25 mouse cellular contexts compared by ENCODE assay signal in genomic region chr15:103021544-103021943, GRCm38 (mm10). TPM values are rescaled to one million over a fixed set of nuclear protein-coding genes. Genes with fewer than 3 reads are reported as not detected.
DNase-seq lines count a peak whose midpoint lies in the region; ATAC-seq lines count a peak whose summit lies in the region.
"Had no signal": no experiment of that assay in that cellular context is flagged by ENCODE, and none has a peak within 500 bp of the region (broad histone marks: within the 10 kb centered on the region; RNA-seq: fewer than 3 reads in every experiment).

No protein-coding gene starts in this region.

- no peaks in the 10 kb centered on the region for H3K36me3 ChIP-seq in liver, embryonic 11.5 days (ENCODE audit: control insufficient read depth, insufficient read depth, low read length)
- H3K36me3 ChIP-seq in liver, embryonic 12.5 days, result no peaks in the 10 kb centered on the region
- H3K36me3 ChIP-seq in hindbrain, embryonic 14.5 days (replicated peaks; ENCODE audit: control insufficient read depth, insufficient read depth), result no peaks in the 10 kb centered on the region
- no peaks in the 10 kb centered on the region for H3K36me3 ChIP-seq in limb, embryonic 10.5 days
- H3K36me3 ChIP-seq in stomach, embryonic 16.5 days (ENCODE audit: control insufficient read depth, insufficient read depth, low read length), result no peaks in the 10 kb centered on the region
- H3K36me3 ChIP-seq: embryonic facial prominence, embryonic 12.5 days had no signal

- no peak for ATAC-seq in liver, embryonic 11.5 days (replicated peaks; ENCODE audit: low FRiP score)
- no peak for ATAC-seq in liver, embryonic 12.5 days
- no peak for ATAC-seq in hindbrain, embryonic 14.5 days (ENCODE audit: low FRiP score)
- no peak for ATAC-seq in stomach, embryonic 16.5 days (ENCODE audit: insufficient read depth, low FRiP score)
- ATAC-seq: forebrain, embryonic 14.5 days had no signal

- H3K4me3 ChIP-seq in liver, embryonic 11.5 days (ENCODE audit: low read depth, low read length), result no peak overlapping the region
- H3K4me3 ChIP-seq in liver, embryonic 12.5 days, result no peak overlapping the region
- H3K4me3 ChIP-seq in hindbrain, embryonic 14.5 days (replicated peaks; ENCODE audit: low read length), result no peak overlapping the region; the same call in 1 of the 2 replicates
- peak overlapping the region; percentile 36 for H3K4me3 ChIP-seq in limb, embryonic 10.5 days
- peak overlapping the region; percentile 16; the same call in 1 of the 2 replicates for H3K4me3 ChIP-seq in stomach, embryonic 16.5 days (replicated peaks; ENCODE audit: low read length)
- H3K4me3 ChIP-seq: embryonic facial prominence, embryonic 12.5 days had no signal

- no peak overlapping the region for H3K9ac ChIP-seq in liver, embryonic 11.5 days (ENCODE audit: low read depth, low read length)
- H3K9ac ChIP-seq in liver, embryonic 12.5 days, result no peak overlapping the region
- no peak overlapping the region for H3K9ac ChIP-seq in hindbrain, embryonic 14.5 days
- peak overlapping the region; percentile 17; the same call in 1 of the 2 replicates for H3K9ac ChIP-seq in stomach, embryonic 16.5 days (ENCODE audit: low read length)
- H3K9ac ChIP-seq: embryonic facial prominence, embryonic 12.5 days had no signal

- 15% methylated on average over 8 of the region's 8 CpGs for WGBS in liver, embryonic 11.5 days
- 12% methylated on average over 8 of the region's 8 CpGs for WGBS in liver, embryonic 12.5 days (ENCODE audit: insufficient replicate concordance)
- 9% methylated on average over 8 of the region's 8 CpGs for WGBS in hindbrain, embryonic 14.5 days
- 9% methylated on average over 8 of the region's 8 CpGs for WGBS in limb, embryonic 10.5 days
- 23% methylated on average over 8 of the region's 8 CpGs for WGBS in stomach, embryonic 16.5 days

- no peak for DNase-seq in liver, embryonic 11.5 days (ENCODE audit: low spot score)
- DNase-seq in hindbrain, embryonic 14.5 days (ENCODE audit: low spot score), result no peak
- DNase-seq in limb, embryonic 10.5 days (ENCODE audit: low spot score), result no peak
- DNase-seq in Muller cell, postnatal 12 days (ENCODE audit: inconsistent ontology term), result no peak
- no peak for DNase-seq in adrenal gland, adult 2 months
- DNase-seq: adrenal gland, postnatal 10 days; cerebellum, adult 9-11 months; gastrocnemius, postnatal 14 days; heart, adult 18-20 months; heart, postnatal 36 days; kidney, adult 8-10 months; layer of hippocampus, postnatal 36 days; liver; lung, adult 18-20 months; right cerebral cortex, postnatal 14 days; thymus, postnatal 14 days had no signal

- H3K9me3 ChIP-seq in liver, embryonic 11.5 days (ENCODE audit: control insufficient read depth, low read length), result no peaks in the 10 kb centered on the region
- no peaks in the 10 kb centered on the region for H3K9me3 ChIP-seq in liver, embryonic 12.5 days (replicated peaks)
- no peaks in the 10 kb centered on the region for H3K9me3 ChIP-seq in hindbrain, embryonic 14.5 days (ENCODE audit: control insufficient read depth, low read length)
- no peaks in the 10 kb centered on the region for H3K9me3 ChIP-seq in limb, embryonic 10.5 days (replicated peaks)
- H3K9me3 ChIP-seq in stomach, embryonic 16.5 days (replicated peaks; ENCODE audit: control insufficient read depth, low read length), result no peaks in the 10 kb centered on the region
- H3K9me3 ChIP-seq: embryonic facial prominence, embryonic 12.5 days had no signal

- no peak overlapping the region for H3K27ac ChIP-seq in liver, embryonic 11.5 days (ENCODE audit: low read depth, low read length)
- no peak overlapping the region for H3K27ac ChIP-seq in liver, embryonic 12.5 days
- H3K27ac ChIP-seq in hindbrain, embryonic 14.5 days, result no peak overlapping the region
- no peak overlapping the region for H3K27ac ChIP-seq in limb, embryonic 10.5 days
- no peak overlapping the region for H3K27ac ChIP-seq in stomach, embryonic 16.5 days (ENCODE audit: low read length)
- H3K27ac ChIP-seq: embryonic facial prominence, embryonic 12.5 days had no signal

- H3K27me3 ChIP-seq in liver, embryonic 11.5 days (replicated peaks; ENCODE audit: control insufficient read depth, insufficient read depth, low read length), result peaks cover 95% of the 10 kb centered on the region
- peaks cover 98% of the 10 kb centered on the region for H3K27me3 ChIP-seq in liver, embryonic 12.5 days (replicated peaks)
- peaks cover 100% of the 10 kb centered on the region for H3K27me3 ChIP-seq in hindbrain, embryonic 14.5 days (ENCODE audit: control insufficient read depth, insufficient read depth, low read length)
- H3K27me3 ChIP-seq in limb, embryonic 10.5 days (ENCODE audit: low read depth, poor library complexity, severe bottlenecking), result peaks cover 100% of the 10 kb centered on the region
- peaks cover 40% of the 10 kb centered on the region for H3K27me3 ChIP-seq in stomach, embryonic 16.5 days (ENCODE audit: control insufficient read depth, insufficient read depth, low read length)

- H3K4me1 ChIP-seq in liver, embryonic 11.5 days (replicated peaks; ENCODE audit: control insufficient read depth, insufficient read depth, low read length), result no peaks in the 10 kb centered on the region
- H3K4me1 ChIP-seq in liver, embryonic 12.5 days, result no peaks in the 10 kb centered on the region
- H3K4me1 ChIP-seq in hindbrain, embryonic 14.5 days (replicated peaks; ENCODE audit: control insufficient read depth, insufficient read depth, low read length), result no peaks in the 10 kb centered on the region
- H3K4me1 ChIP-seq in limb, embryonic 10.5 days, result peaks cover 86% of the 10 kb centered on the region
- H3K4me1 ChIP-seq in stomach, embryonic 16.5 days (ENCODE audit: control insufficient read depth, insufficient read depth, low read length), result peaks cover 10% of the 10 kb centered on the region; the same call in 1 of the 2 replicates
- H3K4me1 ChIP-seq: embryonic facial prominence, embryonic 12.5 days had no signal

- peak overlapping the region; percentile 15; the same call in 1 of the 2 replicates for H3K4me2 ChIP-seq in liver, embryonic 11.5 days
- no peak overlapping the region for H3K4me2 ChIP-seq in liver, embryonic 12.5 days
- H3K4me2 ChIP-seq in hindbrain, embryonic 14.5 days (replicated peaks), result peak overlapping the region; percentile 35
- peak overlapping the region; percentile 7; the same call in 1 of the 2 replicates for H3K4me2 ChIP-seq in stomach, embryonic 16.5 days (ENCODE audit: low read depth, low read length)
- H3K4me2 ChIP-seq: embryonic facial prominence, embryonic 12.5 days had no signal

RNA-seq across cellular contexts. Expression of gene Hoxc4, which starts 2.8 kb away (rescaled TPM):
- polyA plus RNA-seq in liver, embryonic 11.5 days (2014; fragmentation: Nextera tagmentation; extraction: Ambion mirVana), result 5.9 and 6.2 TPM in 2 replicates
- 1.3 and 1.9 TPM in 2 replicates for polyA plus RNA-seq in liver, embryonic 12.5 days (2016; fragmentation: Nextera tagmentation; extraction: Ambion mirVana)
- polyA plus RNA-seq in hindbrain, embryonic 14.5 days (2014; fragmentation: Nextera tagmentation; extraction: Ambion mirVana), result 74.9 and 90.0 TPM in 2 replicates
- polyA plus RNA-seq in limb, embryonic 10.5 days (2016; fragmentation: Nextera tagmentation; extraction: Ambion mirVana), result 9.1 and 9.8 TPM in 2 replicates
- 19.0 and 20.0 TPM in 2 replicates for polyA plus RNA-seq in stomach, embryonic 16.5 days (2015; fragmentation: Nextera tagmentation; extraction: Ambion mirVana)
- 10 to 100 TPM in 1 of 2 experiments, 1 to 10 TPM in 1; 5.1 to 12.4 TPM for total RNA-seq in adrenal gland, adult 2 months (2021)
- polyA plus RNA-seq in adrenal gland, adult 2 months (2012; rRNA removed), result 8.8 and 9.6 TPM in 2 replicates
- total RNA-seq: heart, postnatal 36 days; layer of hippocampus, postnatal 36 days; left cerebral cortex, postnatal 25 days; megakaryocyte-erythroid progenitor cell, adult 5-6 weeks had no signal
- polyA plus RNA-seq: forebrain, embryonic 14.5 days; midbrain, postnatal 0 days had no signal

RNA-seq across cellular contexts. Expression of gene Hoxc6, which starts 23.5 kb away (rescaled TPM):
- polyA plus RNA-seq in liver, embryonic 11.5 days (2014; fragmentation: Nextera tagmentation; extraction: Ambion mirVana), result 1.3 and 1.5 TPM in 2 replicates
- polyA plus RNA-seq in liver, embryonic 12.5 days (2016; fragmentation: Nextera tagmentation; extraction: Ambion mirVana), result 0.17 and 0.19 TPM in 2 replicates
- 20.9 and 24.8 TPM in 2 replicates for polyA plus RNA-seq in hindbrain, embryonic 14.5 days (2014; fragmentation: Nextera tagmentation; extraction: Ambion mirVana)
- 10.1 and 10.2 TPM in 2 replicates for polyA plus RNA-seq in limb, embryonic 10.5 days (2016; fragmentation: Nextera tagmentation; extraction: Ambion mirVana)
- 3.3 and 3.8 TPM in 2 replicates for polyA plus RNA-seq in stomach, embryonic 16.5 days (2015; fragmentation: Nextera tagmentation; extraction: Ambion mirVana)
- total RNA-seq in adrenal gland, adult 2 months (2021), result 10 to 100 TPM; 52.2 to 60.3 TPM
- polyA plus RNA-seq in adrenal gland, adult 2 months (2012; rRNA removed), result 41.6 and 58.1 TPM in 2 replicates
- total RNA-seq: layer of hippocampus, postnatal 36 days; left cerebral cortex, postnatal 25 days; megakaryocyte-erythroid progenitor cell, adult 5-6 weeks; midbrain, postnatal 0 days had no signal
- polyA plus RNA-seq: embryonic facial prominence, embryonic 12.5 days; forebrain, embryonic 14.5 days; midbrain, postnatal 0 days; spleen, adult 2 months had no signal

RNA-seq across cellular contexts. Expression of gene Hoxc8, which starts 31.1 kb away (rescaled TPM):
- polyA plus RNA-seq in liver, embryonic 11.5 days (2014; fragmentation: Nextera tagmentation; extraction: Ambion mirVana), result 1.3 and 1.9 TPM in 2 replicates
- polyA plus RNA-seq in liver, embryonic 12.5 days (2016; fragmentation: Nextera tagmentation; extraction: Ambion mirVana), result 0.08 and 0.22 TPM in 2 replicates
- polyA plus RNA-seq in hindbrain, embryonic 14.5 days (2014; fragmentation: Nextera tagmentation; extraction: Ambion mirVana), result 9.2 and 22.9 TPM in 2 replicates
- 5.1 and 6.0 TPM in 2 replicates for polyA plus RNA-seq in limb, embryonic 10.5 days (2016; fragmentation: Nextera tagmentation; extraction: Ambion mirVana)
- polyA plus RNA-seq in stomach, embryonic 16.5 days (2015; fragmentation: Nextera tagmentation; extraction: Ambion mirVana), result 2.0 and 2.5 TPM in 2 replicates
- 10 to 100 TPM; 30.6 to 40.1 TPM for total RNA-seq in adrenal gland, adult 2 months (2021)
- polyA plus RNA-seq in adrenal gland, adult 2 months (2012; rRNA removed), result 13.4 and 17.9 TPM in 2 replicates
- total RNA-seq: heart, adult 18-20 months; heart, postnatal 36 days; layer of hippocampus, postnatal 36 days; left cerebral cortex, postnatal 25 days; megakaryocyte-erythroid progenitor cell, adult 5-6 weeks; midbrain, postnatal 0 days had no signal
- polyA plus RNA-seq: embryonic facial prominence, embryonic 12.5 days; forebrain, embryonic 14.5 days; heart, embryonic 14.5 days; midbrain, postnatal 0 days; spleen, adult 2 months had no signal

RNA-seq across cellular contexts. Expression of gene Hoxc9, which starts 45.3 kb away (rescaled TPM):
- polyA plus RNA-seq in liver, embryonic 11.5 days (2014; fragmentation: Nextera tagmentation; extraction: Ambion mirVana), result 0.22 and 0.49 TPM in 2 replicates
- polyA plus RNA-seq in liver, embryonic 12.5 days (2016; fragmentation: Nextera tagmentation; extraction: Ambion mirVana), result 0.07 TPM in 1 of 2 replicates, not detected in the other
- polyA plus RNA-seq in hindbrain, embryonic 14.5 days (2014; fragmentation: Nextera tagmentation; extraction: Ambion mirVana), result 0.25 and 0.75 TPM in 2 replicates
- 4.4 and 6.9 TPM in 2 replicates for polyA plus RNA-seq in limb, embryonic 10.5 days (2016; fragmentation: Nextera tagmentation; extraction: Ambion mirVana)
- not detected in 2 replicates for polyA plus RNA-seq in stomach, embryonic 16.5 days (2015; fragmentation: Nextera tagmentation; extraction: Ambion mirVana)
- 1 to 10 TPM in 1 of 2 experiments, under 1 TPM in 1; 0.49 to 1.8 TPM for total RNA-seq in adrenal gland, adult 2 months (2021)
- 3.7 and 6.7 TPM in 2 replicates for polyA plus RNA-seq in adrenal gland, adult 2 months (2012; rRNA removed)
- total RNA-seq: heart, adult 18-20 months; heart, postnatal 36 days; layer of hippocampus, postnatal 36 days; left cerebral cortex, postnatal 25 days; megakaryocyte-erythroid progenitor cell, adult 5-6 weeks; midbrain, postnatal 0 days had no signal
- polyA plus RNA-seq: embryonic facial prominence, embryonic 12.5 days; forebrain, embryonic 14.5 days; heart, embryonic 14.5 days; midbrain, postnatal 0 days; spleen, adult 2 months had no signal

RNA-seq across cellular contexts. Expression of gene Hoxc5, which starts 54.3 kb away (rescaled TPM):
- 4.1 and 5.3 TPM in 2 replicates for polyA plus RNA-seq in liver, embryonic 11.5 days (2014; fragmentation: Nextera tagmentation; extraction: Ambion mirVana)
- 0.92 and 1.2 TPM in 2 replicates for polyA plus RNA-seq in liver, embryonic 12.5 days (2016; fragmentation: Nextera tagmentation; extraction: Ambion mirVana)
- polyA plus RNA-seq in hindbrain, embryonic 14.5 days (2014; fragmentation: Nextera tagmentation; extraction: Ambion mirVana), result 25.0 and 32.2 TPM in 2 replicates
- polyA plus RNA-seq in limb, embryonic 10.5 days (2016; fragmentation: Nextera tagmentation; extraction: Ambion mirVana), result 10.6 and 12.7 TPM in 2 replicates
- polyA plus RNA-seq in stomach, embryonic 16.5 days (2015; fragmentation: Nextera tagmentation; extraction: Ambion mirVana), result 17.5 and 19.4 TPM in 2 replicates
- 10 to 100 TPM in 1 of 2 experiments, 1 to 10 TPM in 1; 6.7 to 10.3 TPM for total RNA-seq in adrenal gland, adult 2 months (2021)
- 7.0 and 7.5 TPM in 2 replicates for polyA plus RNA-seq in adrenal gland, adult 2 months (2012; rRNA removed)
- total RNA-seq: heart, postnatal 36 days; layer of hippocampus, postnatal 36 days; left cerebral cortex, postnatal 25 days; megakaryocyte-erythroid progenitor cell, adult 5-6 weeks had no signal
- polyA plus RNA-seq: forebrain, embryonic 14.5 days; midbrain, postnatal 0 days had no signal

Comparison
In these comparisons a context has a peak if more than half of its experiments do, and no peak if none do; other contexts are left out.
1. H3K4me3 ChIP-seq: peak in limb, embryonic 10.5 days (single experiment) and stomach, embryonic 16.5 days (single experiment); none in liver, embryonic 11.5 days (single experiment), liver, embryonic 12.5 days (single experiment) and hindbrain, embryonic 14.5 days (single experiment).